ENCODE assay signal across 7 mouse cellular contexts in the genomic region with DNA sequence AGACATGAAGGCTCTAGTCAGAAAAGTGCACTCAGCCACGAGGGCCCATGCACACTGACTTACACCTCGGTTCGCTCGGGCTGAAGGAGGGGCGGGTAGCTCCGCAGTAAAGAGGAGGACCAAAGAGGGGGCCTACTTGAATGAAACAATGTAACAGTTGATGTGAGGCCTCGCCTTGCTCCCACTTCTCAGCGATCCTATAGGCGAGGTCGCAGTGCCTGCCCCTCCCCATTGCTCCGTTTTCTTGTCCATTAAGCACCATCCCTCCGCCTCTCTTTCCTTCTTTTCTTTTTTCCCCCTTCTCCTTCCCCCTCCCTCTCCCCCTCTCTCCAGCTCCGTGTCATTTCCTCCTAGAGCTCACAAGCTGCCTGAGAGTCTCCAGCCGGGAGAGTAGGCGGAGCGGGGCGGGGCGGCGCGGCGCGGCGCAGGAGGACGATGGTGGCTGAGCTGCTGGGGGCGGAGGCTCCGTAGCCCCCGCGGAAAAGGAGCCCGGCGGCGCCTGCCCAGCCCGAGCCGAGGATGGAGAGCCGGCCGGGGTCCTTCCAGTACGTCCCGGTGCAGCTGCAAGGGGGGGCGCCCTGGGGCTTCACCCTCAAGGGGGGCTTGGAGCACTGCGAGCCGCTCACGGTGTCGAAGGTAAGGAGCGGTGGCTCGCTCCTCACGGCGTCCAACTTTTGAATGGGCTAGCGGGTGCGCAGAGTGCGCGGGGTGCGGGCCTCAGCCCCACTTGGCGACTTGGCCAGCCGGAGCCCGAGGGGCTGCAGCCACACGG. TPM values are rescaled to one million over a fixed set of nuclear protein-coding genes. Genes with fewer than 3 reads are reported as not detected.
DNase-seq lines count a peak whose midpoint lies in the region; ATAC-seq lines count a peak whose summit lies in the region.

Gene Shroom4 (plus strand): TSS at position 229 of the 772 bp plus-strand sequence.

- ATAC-seq in intestine, embryonic 14.5 days (replicated peaks; ENCODE audit: low FRiP score, low TSS enrichment, low read depth) = peak; percentile 97
- peak; percentile 89 for ATAC-seq in megakaryocyte progenitor cell, adult 5-6 weeks (replicated peaks; ENCODE audit: poor library complexity)

- H3K4me3 ChIP-seq in intestine, embryonic 14.5 days (ENCODE audit: low read depth, low read length) = peak within 1 kb of the TSS; percentile 54

- DNase-seq in adrenal gland, postnatal 25 days = peak; percentile 75
- DNase-seq in embryo, embryonic 10.5 days (ENCODE audit: low spot score) = peak; percentile 86
- DNase-seq in gastrocnemius, postnatal 25 days = peak; percentile 46
- DNase-seq in intestine, embryonic 14.5 days (ENCODE audit: low spot score) = peak; percentile 74
- peak; percentile 3 to 60 for DNase-seq in left cerebral cortex, postnatal 14 days (ENCODE audit: low spot score in 2 of 2)
- peak; percentile 62 for DNase-seq in right cerebral cortex, postnatal 4 days

- intact Hi-C loops in left cerebral cortex, postnatal 14 days (cut with DNase I) = no loop called here

- no peaks in the 10 kb centered on the region for H3K9me3 ChIP-seq in intestine, embryonic 14.5 days (ENCODE audit: control insufficient read depth, low read length)

- H3K27me3 ChIP-seq in intestine, embryonic 14.5 days (replicated peaks; ENCODE audit: control insufficient read depth, insufficient read depth, low read length) = no peaks in the 10 kb centered on the region

- 0 out of 2 replicates have a peak, but pooled peaks cover 6% of the 10 kb centered on the region for H3K4me1 ChIP-seq in intestine, embryonic 14.5 days (replicated peaks; ENCODE audit: control insufficient read depth, insufficient read depth, low read length)

- peak within 1 kb of the TSS; percentile 55 for H3K9ac ChIP-seq in intestine, embryonic 14.5 days (ENCODE audit: low read length)

- H3K4me2 ChIP-seq in intestine, embryonic 14.5 days (ENCODE audit: low read length) = peak within 1 kb of the TSS; percentile 48

- H3K36me3 ChIP-seq in intestine, embryonic 14.5 days (ENCODE audit: control insufficient read depth, insufficient read depth, low read length) = no peaks in the 10 kb centered on the region

- peak within 1 kb of the TSS; percentile 75 for H3K27ac ChIP-seq in intestine, embryonic 14.5 days (ENCODE audit: low read depth)

- 8% methylated on average over 44 of the region's 55 CpGs for WGBS in intestine, embryonic 14.5 days

RNA-seq across cellular contexts. Expression of gene Shroom4, which starts in this region (rescaled TPM):
- 10.9 and 12.7 TPM in 2 replicates for total RNA-seq in adrenal gland, postnatal 25 days (2021)
- total RNA-seq in gastrocnemius, postnatal 25 days (2021) = 1 to 10 TPM; 4.6 to 5.3 TPM
- 5.4 and 5.7 TPM in 2 replicates for polyA plus RNA-seq in intestine, embryonic 14.5 days (2014; fragmentation: Nextera tagmentation; extraction: Ambion mirVana)
- 1 to 10 TPM; 3.8 to 5.6 TPM for total RNA-seq in left cerebral cortex, postnatal 14 days (2021)
- total RNA-seq in megakaryocyte progenitor cell, adult 5-6 weeks (2015) = 0.07 and 0.15 TPM in 2 replicates
- 0.12 and 0.24 TPM in 2 replicates for total RNA-seq in megakaryocyte progenitor cell, adult 5-6 weeks (2017)

Comparison
In these comparisons a context has a peak if more than half of its experiments do, and no peak if none do; other contexts are left out.
1. Peak in every context shown above with its lines: DNase-seq, ATAC-seq, H3K4me3 ChIP-seq and H3K27ac ChIP-seq.
2. Peak in ATAC-seq in megakaryocyte progenitor cell, adult 5-6 weeks; RNA of the gene not detected or under 1 TPM.
3. DNase-seq: peak in every context shown above with its lines; median percentile 86 in embryo, embryonic 10.5 days; 75 in adrenal gland, postnatal 25 days; 74 in intestine, embryonic 14.5 days; 62 in right cerebral cortex, postnatal 4 days; 46 in gastrocnemius, postnatal 25 days; 32 in left cerebral cortex, postnatal 14 days.